Mouse (Mus musculus): ENCODE results near the gene Prok1.
A peak's percentile ranks its signal among the peaks of the same experiment; 100 is the strongest.

Gene Prok1

DNA sequence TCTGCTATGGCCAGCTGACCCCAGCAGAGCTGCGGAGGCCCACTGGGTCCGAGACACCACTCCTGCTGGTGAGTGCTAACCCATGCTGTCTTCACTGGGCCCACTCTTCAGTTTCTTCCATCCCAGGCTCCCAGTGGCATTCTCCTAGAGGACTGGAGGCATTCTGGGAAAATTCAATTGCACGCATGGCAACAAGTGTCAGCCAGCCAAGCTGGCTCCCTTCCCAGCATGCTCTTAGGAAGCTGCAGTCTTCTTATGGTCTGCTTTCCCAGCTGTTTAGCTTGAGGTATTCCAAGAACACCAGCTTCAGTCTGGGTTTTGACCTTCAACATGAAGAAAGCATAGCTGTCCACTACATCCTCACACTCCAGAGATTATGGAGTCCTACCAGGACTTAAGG, 56.3 kb downstream of the Prok1 start:
- DNase-seq = peak; percentile 91

All from heart, adult 11 months (tissue).